ENCODE assay signal across 8 mouse cellular contexts in genomic region chr13:54887366-54887921, GRCm38 (mm10).
A peak's percentile ranks its signal among the peaks of the same experiment; 100 is the strongest.
DNase-seq lines count a peak whose midpoint lies in the region; ATAC-seq lines count a peak whose summit lies in the region.

No protein-coding gene starts in this region.

- H3K4me2 ChIP-seq in hindbrain, embryonic 12.5 days (replicated peaks), result peak overlapping the region; percentile 48
- peak overlapping the region; percentile 46 for H3K4me2 ChIP-seq in midbrain, embryonic 14.5 days (ENCODE audit: low read length)

- 0 out of 2 replicates have a peak overlapping the region, but pooled peaks have one; percentile 24 for H3K9ac ChIP-seq in hindbrain, embryonic 12.5 days
- H3K9ac ChIP-seq in midbrain, embryonic 14.5 days (replicated peaks; ENCODE audit: low read length), result no peak overlapping the region; the same call in 1 of the 2 replicates

- peak overlapping the region; percentile 44; the same call in 1 of the 2 replicates for H3K27ac ChIP-seq in hindbrain, embryonic 12.5 days
- peak overlapping the region; percentile 55 for H3K27ac ChIP-seq in midbrain, embryonic 14.5 days (replicated peaks; ENCODE audit: low read depth, low read length)

- H3K4me1 ChIP-seq in hindbrain, embryonic 12.5 days, result peaks cover 34% of the 10 kb centered on the region
- peaks cover 39% of the 10 kb centered on the region for H3K4me1 ChIP-seq in midbrain, embryonic 14.5 days (ENCODE audit: control insufficient read depth, insufficient read depth, low read length)

- 9% methylated on average over 18 of the region's 18 CpGs for WGBS in hindbrain, embryonic 12.5 days
- WGBS in midbrain, embryonic 14.5 days, result 5% methylated on average over 18 of the region's 18 CpGs

- H3K36me3 ChIP-seq in hindbrain, embryonic 12.5 days, result no peaks in the 10 kb centered on the region
- H3K36me3 ChIP-seq in midbrain, embryonic 14.5 days (ENCODE audit: control insufficient read depth, insufficient read depth, low read length), result no peaks in the 10 kb centered on the region

- peak; percentile 32; the same call in 1 of the 2 replicates for ATAC-seq in hindbrain, embryonic 12.5 days (ENCODE audit: low FRiP score)
- ATAC-seq in midbrain, embryonic 14.5 days (ENCODE audit: low FRiP score, low TSS enrichment), result peak; percentile 22; the same call in 1 of the 2 replicates

- H3K27me3 ChIP-seq in hindbrain, embryonic 12.5 days, result peaks cover 10% of the 10 kb centered on the region
- H3K27me3 ChIP-seq in midbrain, embryonic 14.5 days (ENCODE audit: control insufficient read depth, insufficient read depth, low read length), result no peaks in the 10 kb centered on the region

- H3K9me3 ChIP-seq in hindbrain, embryonic 12.5 days (replicated peaks), result no peaks in the 10 kb centered on the region
- H3K9me3 ChIP-seq in midbrain, embryonic 14.5 days (ENCODE audit: control insufficient read depth, low read length), result no peaks in the 10 kb centered on the region

- DNase-seq in cerebellum, postnatal 10 days, result peak; percentile 65 to 76
- no peak for DNase-seq in cerebellum, adult 11-12 months
- DNase-seq in brain, adult 2 months (ENCODE audit: low read depth, low spot score), result peak; percentile 80
- peak; percentile 67 for DNase-seq in midbrain, embryonic 14.5 days
- no peak for DNase-seq in ovary, postnatal 36 days (ENCODE audit: low spot score)
- DNase-seq in urinary bladder, postnatal 25 days (ENCODE audit: low spot score), result no peak
- DNase-seq in cerebellum, postnatal 36 days, result no peak

- H3K4me3 ChIP-seq in hindbrain, embryonic 12.5 days, result peak overlapping the region; percentile 18
- 0 out of 2 replicates have a peak overlapping the region, but pooled peaks have one; percentile 7 for H3K4me3 ChIP-seq in midbrain, embryonic 14.5 days (replicated peaks; ENCODE audit: low read depth, low read length)

Comparison
In these comparisons a context has a peak if more than half of its experiments do, and no peak if none do; other contexts are left out.
1. DNase-seq: peak in cerebellum, postnatal 10 days (2 of 2), brain, adult 2 months (single experiment) and midbrain, embryonic 14.5 days (single experiment); none in cerebellum, adult 11-12 months (single experiment), ovary, postnatal 36 days (single experiment), urinary bladder, postnatal 25 days (single experiment) and cerebellum, postnatal 36 days (0 of 2).